Mouse (Mus musculus) thymus, postnatal 14 days (tissue): ENCODE measurements at regions not wholly inside any gene's neighbourhood (a gene's known extent, or its start where the extent isn't known, plus 50 kb on each side); places are given as distances from the start of the nearest gene placed in this dataset.

ENCODE experiments used
- DNase-seq: peaks from one replicate; pipeline ENCODE4 v3.0.0; 2021

GRCm38 (mm10) chr10:39248486-39248885, 84.9 kb upstream of the Ccn6 start:
- no peak for DNase-seq

DNA sequence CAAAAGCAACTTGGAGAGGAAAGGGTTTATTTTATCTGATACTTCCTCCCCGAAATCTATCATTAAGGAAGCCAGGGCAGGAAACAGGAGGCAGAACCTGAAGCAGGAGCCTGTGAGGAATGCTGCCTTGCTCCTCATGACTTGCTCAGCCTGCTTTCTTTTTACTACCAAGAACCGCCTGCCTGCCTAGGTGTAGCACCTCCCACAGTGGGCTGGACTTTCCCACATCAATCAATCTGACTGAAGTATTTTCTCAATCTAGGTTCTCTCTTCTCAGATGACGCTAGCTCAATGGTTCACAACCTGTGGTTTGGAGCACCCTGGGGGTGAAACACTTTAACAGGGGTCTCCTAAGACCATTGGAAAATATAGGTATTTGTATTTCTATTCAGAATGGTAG, 83.4 kb upstream of the Ccn6 start:
- no peak for DNase-seq

DNA sequence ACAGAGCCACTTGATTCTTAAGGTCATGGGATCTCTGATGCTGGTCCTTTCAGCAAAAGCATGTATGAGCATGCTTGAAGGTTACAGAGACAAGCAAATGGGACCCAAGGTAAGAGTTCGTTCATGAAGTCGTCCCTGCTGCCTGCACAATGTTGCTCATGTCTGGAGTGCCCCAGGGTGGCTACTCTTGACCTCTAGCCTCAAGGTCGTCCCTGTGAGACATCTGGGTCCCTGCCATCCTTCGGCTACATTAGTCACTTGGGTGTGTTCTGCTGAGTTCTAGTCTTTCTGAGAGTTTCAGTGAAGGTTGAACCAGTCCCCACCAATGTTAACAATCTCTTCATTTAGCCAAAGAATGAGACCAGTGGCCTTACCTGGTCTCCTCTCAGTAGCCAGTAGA, 81.5 kb upstream of the Ccn6 start:
- DNase-seq, result no peak

DNA sequence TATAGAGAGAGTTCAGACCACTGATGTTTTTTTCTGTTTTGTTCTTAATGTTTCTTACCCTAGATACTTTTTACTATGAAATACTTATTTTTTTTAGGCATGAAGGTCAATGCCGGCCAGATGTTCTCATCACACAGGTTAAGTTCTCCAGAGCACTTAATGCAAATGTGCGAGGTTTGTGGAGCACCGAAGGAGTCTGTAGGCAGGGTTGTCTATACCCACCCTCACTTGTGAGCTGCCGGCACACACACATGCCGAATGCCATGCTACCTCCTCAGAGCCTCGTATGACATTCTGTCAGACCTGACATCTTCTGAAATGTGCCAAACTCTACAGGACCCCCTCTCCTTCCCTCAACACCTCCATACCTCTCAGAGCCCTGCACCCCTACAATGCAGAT, 80.5 kb upstream of the Ccn6 start:
- DNase-seq, result no peak

DNA sequence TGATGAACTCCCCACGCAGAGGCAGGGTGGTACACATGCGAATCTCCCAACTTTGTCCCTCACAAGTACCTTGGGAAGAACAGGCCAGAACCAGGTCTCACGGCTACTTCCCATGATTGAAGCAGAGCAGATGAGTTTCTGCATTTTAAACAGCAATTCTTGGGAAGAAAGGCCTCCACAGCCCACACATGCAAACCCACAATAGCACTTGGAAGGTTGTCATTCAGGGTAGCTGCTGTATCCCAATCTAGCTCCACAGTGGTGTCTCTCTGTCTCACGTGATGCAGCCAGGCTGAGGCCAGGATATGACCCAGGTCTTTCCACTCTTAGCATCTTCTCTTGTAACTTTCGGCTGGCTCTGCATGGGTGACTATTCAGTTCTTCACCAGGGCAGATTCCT, 78.8 kb upstream of the Ccn6 start:
- no peak for DNase-seq

DNA sequence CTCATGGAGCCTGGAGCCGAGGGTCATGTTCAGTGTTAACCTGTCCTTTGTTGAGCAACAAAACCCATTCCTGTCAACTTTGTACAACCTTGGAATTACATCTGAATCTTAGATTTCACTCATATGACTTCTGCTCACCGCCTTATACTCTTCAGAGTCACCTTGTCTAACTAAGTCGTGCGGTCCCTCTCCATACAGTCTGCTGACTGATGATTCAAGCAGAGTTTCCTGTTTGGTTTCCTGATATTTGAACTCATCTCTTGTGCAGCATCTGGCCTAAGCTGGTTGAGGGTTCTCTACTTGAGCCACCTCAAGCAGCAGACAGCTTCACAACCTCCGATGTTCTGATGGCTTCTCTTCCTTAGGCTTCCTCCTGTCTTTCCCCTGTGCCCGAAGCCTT, 78.3 kb upstream of the Ccn6 start:
- DNase-seq, result peak; percentile 33

GRCm38 (mm10) chr10:39241486-39241885, 77.9 kb upstream of the Ccn6 start:
- no peak for DNase-seq

GRCm38 (mm10) chr10:39240966-39241365, 77.4 kb upstream of the Ccn6 start:
- no peak for DNase-seq

GRCm38 (mm10) chr10:39240178-39240791, 76.7 kb upstream of the Ccn6 start:
- no peak for DNase-seq

GRCm38 (mm10) chr10:39239498-39240177, 76.0 kb upstream of the Ccn6 start:
- DNase-seq, result peak; percentile 83

GRCm38 (mm10) chr10:39238596-39238995, 75.0 kb upstream of the Ccn6 start:
- DNase-seq, result no peak

DNA sequence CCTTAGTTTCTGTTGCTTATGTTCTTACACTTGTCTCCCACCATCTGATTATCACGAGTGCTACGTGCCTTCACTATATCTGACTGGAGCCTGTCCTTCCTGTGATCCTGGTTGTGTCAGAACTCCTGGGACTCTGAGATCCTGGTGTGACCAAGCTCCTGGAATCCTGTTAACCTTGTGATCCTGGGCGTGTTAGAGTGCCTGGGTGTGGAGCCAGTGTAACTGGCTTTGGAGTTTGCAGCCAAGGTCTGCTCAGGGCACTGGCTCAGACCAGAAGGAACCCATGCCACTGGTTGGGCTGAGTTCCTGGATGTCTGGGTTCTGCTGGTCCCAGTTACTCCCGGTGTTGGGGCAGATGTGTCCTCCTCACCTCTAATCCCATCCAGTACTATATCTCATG, 74.0 kb upstream of the Ccn6 start:
- no peak for DNase-seq

DNA sequence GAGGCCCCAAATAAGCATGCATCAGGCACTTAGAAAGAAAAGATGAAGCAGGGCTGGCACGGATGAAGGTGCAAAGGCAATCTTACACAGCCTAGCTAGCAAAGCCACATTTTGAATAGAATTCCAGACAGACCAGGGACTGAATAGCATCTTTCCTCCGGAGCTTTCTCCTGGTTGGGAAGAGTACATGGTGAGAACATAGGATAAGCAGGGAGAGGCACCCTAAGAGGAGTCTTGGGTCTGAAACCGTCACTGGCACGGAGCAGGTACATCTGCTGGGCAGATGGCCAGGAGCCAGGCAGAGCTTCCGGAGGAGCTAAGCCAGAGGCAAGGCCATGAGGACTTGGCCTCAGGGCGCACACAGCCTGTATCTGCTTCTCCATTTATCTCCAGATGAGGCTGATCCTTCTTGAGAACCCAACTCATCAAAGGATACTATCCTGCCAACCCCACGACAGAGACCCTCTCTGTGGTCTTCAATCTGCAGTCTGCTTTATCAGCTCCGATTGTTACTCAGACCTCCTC, 70.4 kb upstream of the Ccn6 start:
- DNase-seq, result no peak

DNA sequence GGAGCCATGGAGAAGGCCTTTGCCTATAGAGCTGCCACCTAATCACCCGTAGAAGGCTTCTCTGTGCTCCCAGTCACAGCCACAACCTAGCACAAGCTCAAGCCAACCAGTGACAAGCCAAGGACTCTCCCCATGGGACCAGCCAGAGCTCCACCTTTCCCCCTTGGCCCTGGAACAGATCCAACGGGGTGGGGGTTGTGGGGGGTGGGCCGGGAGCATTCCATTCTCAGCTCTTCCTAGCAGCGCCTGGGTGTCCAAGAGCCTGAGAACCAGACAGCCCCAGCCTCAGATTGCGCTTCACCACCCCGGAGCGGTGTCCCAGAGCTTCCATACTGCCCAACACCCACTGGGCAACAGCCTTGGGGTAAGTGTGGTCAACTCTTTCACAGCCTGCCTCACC, 69.6 kb upstream of the Ccn6 start:
- DNase-seq, result no peak

DNA sequence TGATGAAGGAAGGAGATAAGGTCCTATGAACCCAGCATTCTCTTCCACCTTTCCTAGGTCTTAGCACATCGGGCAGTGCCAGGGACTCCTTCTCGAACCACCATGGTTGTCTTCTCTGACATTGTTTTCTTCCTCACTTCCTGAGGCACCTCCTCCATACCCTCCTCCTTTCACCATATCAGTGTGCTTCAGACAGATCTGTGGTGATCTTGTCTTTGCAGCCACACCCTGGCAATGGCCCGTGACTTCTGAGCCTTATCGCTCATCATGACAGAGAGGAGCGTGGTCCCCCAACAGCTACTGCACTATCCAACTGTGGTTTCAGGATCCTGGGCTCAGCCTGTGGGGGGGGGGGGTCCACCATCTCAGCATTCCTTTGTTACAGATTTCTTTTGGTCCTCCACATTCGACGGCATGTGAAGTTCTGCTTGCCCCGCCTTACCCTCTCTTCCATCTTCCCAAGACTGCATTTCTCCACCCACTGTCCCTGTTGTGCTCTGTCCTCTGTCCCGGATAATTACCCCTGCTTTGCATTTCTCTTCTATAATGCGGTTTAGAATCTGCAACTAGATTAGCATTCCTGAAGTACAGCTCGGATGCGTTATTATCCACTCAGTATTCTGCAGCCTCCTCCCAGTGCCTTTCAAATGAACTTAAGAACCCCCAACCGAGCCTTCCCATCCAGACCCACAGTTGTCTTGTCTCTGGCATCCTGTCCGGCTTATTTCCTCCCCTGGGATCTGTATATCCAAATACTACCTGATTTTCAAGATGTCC, 67.2 kb upstream of the Ccn6 start:
- no peak for DNase-seq

- no peak for DNase-seq
These were observed 65.6 kb upstream of the Ccn6 start for GRCm38 (mm10) chr10:39229233-39229632.

- DNase-seq, result no peak
These were observed 64.4 kb upstream of the Ccn6 start for GRCm38 (mm10) chr10:39228027-39228426.

- DNase-seq, result no peak
These were observed 63.9 kb upstream of the Ccn6 start for GRCm38 (mm10) chr10:39227499-39227942.

DNA sequence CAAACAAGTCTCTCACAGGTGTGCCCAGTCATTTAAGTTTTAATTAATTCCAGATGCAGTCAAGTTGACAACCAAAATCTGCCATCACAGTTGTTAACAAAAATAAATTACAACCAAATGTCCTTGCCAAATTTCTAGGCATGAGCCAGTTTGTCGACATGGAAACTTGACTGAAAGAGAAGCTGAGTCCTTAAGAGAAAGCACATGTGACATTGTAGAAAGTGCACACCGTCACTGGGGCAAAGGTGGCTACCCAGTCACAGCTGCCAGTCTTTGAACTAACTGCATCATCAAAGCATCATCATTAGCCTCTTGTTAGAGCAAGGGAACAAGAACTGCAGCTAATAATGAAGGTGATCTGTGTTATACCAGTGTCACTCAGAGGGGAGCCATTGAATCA, 62.9 kb upstream of the Ccn6 start:
- DNase-seq, result no peak

GRCm38 (mm10) chr10:39224449-39225094, 61.0 kb upstream of the Ccn6 start:
- no peak for DNase-seq

DNA sequence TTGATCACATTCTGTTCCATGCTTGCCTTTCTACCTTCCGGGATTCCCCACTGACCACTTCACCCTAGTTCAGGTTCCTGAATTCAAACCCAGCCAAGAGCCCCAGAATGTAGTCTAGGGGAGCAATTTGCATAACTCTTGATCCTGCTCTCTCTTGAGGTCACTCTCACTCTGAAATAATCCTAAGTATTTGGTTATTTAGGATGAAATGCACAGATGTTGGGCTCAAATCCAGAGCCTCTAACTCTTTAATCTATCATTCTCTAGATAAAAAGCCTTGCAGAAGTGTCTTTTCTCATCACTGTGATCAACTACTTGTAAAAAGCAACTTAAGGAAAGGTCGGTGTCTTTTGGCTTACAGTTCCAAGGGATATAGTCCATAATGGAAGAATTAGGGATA, 57.4 kb upstream of the Ccn6 start:
- no peak for DNase-seq

GRCm38 (mm10) chr10:39219366-39219765, 55.8 kb upstream of the Ccn6 start:
- no peak for DNase-seq

DNA sequence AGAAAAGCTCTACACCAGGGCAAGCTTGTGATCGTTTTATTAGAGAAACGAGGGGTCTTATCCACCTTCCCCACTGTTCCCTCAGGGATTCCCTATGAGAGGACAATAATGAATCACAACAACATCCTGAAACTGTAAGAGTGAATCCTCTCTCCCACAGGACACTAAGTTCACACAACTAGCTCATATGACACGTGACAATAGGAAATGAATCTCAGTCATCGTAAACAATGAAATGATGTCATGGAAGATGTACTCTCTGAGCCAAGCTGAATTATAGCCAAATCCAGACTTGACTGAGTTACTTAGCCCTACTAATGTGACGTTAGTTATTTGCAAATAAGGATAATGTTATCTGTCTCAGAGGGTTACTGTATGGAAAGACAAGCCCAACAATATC, 54.6 kb upstream of the Ccn6 start:
- no peak for DNase-seq
